Mouse (Mus musculus): ENCODE measurements around the gene Chst11. TPM values are rescaled to one million over a fixed set of nuclear protein-coding genes. Genes with fewer than 3 reads are reported as not detected.

The Chst11 gene
- total RNA-seq, 2 experiments from 2014 or later = 1.1 to 1.8 TPM

GRCm38 (mm10) chr10:83168303-83169056 lies 183.2 kb downstream of the Chst11 start:
- Histone ChIP-seq H3K4me3 (no peak overlapping the region), H3K27ac (no peak overlapping the region)
- intact Hi-C loops (cut with DNase I) = no loop called here
- DNase-seq = no peak
- TF ChIP-seq CTCF (IDR thresholded peaks at IDR 0.05) = no peak

GRCm38 (mm10) chr10:83169554-83169953 lies 184.3 kb downstream of the Chst11 start:
- no peak overlapping the region for H3K27ac ChIP-seq
- no peak overlapping the region for H3K4me3 ChIP-seq
- intact Hi-C loops (cut with DNase I) = no loop called here
- TF ChIP-seq CTCF (IDR thresholded peaks at IDR 0.05) = no peak
- no peak for DNase-seq

GRCm38 (mm10) chr10:83178151-83178550 lies 192.9 kb downstream of the Chst11 start:
- no peak for DNase-seq
- H3K27ac ChIP-seq = no peak overlapping the region

GRCm38 (mm10) chr10:83178661-83179060 lies 193.4 kb downstream of the Chst11 start:
- DNase-seq = no peak
- no peak overlapping the region for H3K4me3 ChIP-seq
- intact Hi-C loops (cut with DNase I) = no loop called here
- no peak for TF ChIP-seq CTCF (IDR thresholded peaks at IDR 0.05)
- H3K27ac ChIP-seq = no peak overlapping the region

More at GRCm38 (mm10) chr10:83178151-83178550, 192.9 kb downstream of the Chst11 start:
- intact Hi-C loops (cut with DNase I) = no loop called here
- H3K4me3 ChIP-seq = no peak overlapping the region
- TF ChIP-seq CTCF (IDR thresholded peaks at IDR 0.05) = no peak

- intact Hi-C loops (cut with DNase I) = loop anchor here (2.0 to 10.0 kb wide), 2 partner anchors 197 to 273 kb away; partner anchors contain the start of gene Chst11
- DNase-seq = peak; percentile 80
- Histone ChIP-seq H3K27ac (peak overlapping the region; percentile 68), H3K4me3 (no peak overlapping the region)
- no peak for TF ChIP-seq CTCF (IDR thresholded peaks at IDR 0.05)
Observed at GRCm38 (mm10) chr10:83181831-83182572, 196.7 kb downstream of the Chst11 start.

GRCm38 (mm10) chr10:83182573-83182960 lies 197.3 kb downstream of the Chst11 start:
- peak; percentile 81 for DNase-seq
- intact Hi-C loops (cut with DNase I) = loop anchor here (2.0 to 10.0 kb wide), 2 partner anchors 198 to 274 kb away; partner anchors contain the start of gene Chst11
- Histone ChIP-seq H3K27ac (peak overlapping the region; percentile 68; the same call in 1 of the 2 replicates), H3K4me3 (no peak overlapping the region)
- TF ChIP-seq CTCF (IDR thresholded peaks at IDR 0.05) = peak; percentile 74

- no peak for TF ChIP-seq CTCF (IDR thresholded peaks at IDR 0.05)
- Histone ChIP-seq H3K27ac (no peak overlapping the region), H3K4me3 (no peak overlapping the region)
- intact Hi-C loops (cut with DNase I) = loop anchor here (2.0 to 10.0 kb wide), 2 partner anchors 199 to 275 kb away; partner anchors contain the start of gene Chst11
- DNase-seq = no peak
Observed at GRCm38 (mm10) chr10:83183634-83184479, 198.6 kb downstream of the Chst11 start.

- H3K27ac ChIP-seq = no peak overlapping the region
- no peak for DNase-seq
- H3K4me3 ChIP-seq = no peak overlapping the region
- intact Hi-C loops (cut with DNase I) = loop anchor here (10.0 kb wide), 1 partner anchor 200 kb away; the partner anchor contains the start of gene Chst11
- no peak for TF ChIP-seq CTCF (IDR thresholded peaks at IDR 0.05)
Observed at GRCm38 (mm10) chr10:83184480-83185069, 199.3 kb downstream of the Chst11 start.

GRCm38 (mm10) chr10:83185121-83185520 lies 199.8 kb downstream of the Chst11 start:
- TF ChIP-seq CTCF (IDR thresholded peaks at IDR 0.05) = no peak
- intact Hi-C loops (cut with DNase I) = loop anchor here (10.0 kb wide), 1 partner anchor 200 kb away; the partner anchor contains the start of gene Chst11
- no peak overlapping the region for H3K4me3 ChIP-seq
- DNase-seq = no peak
- H3K27ac ChIP-seq = no peak overlapping the region

- no peak for TF ChIP-seq CTCF (IDR thresholded peaks at IDR 0.05)
- no peak for DNase-seq
- intact Hi-C loops (cut with DNase I) = loop anchor here (10.0 kb wide), 1 partner anchor 201 kb away; the partner anchor contains the start of gene Chst11
- Histone ChIP-seq H3K4me3 (no peak overlapping the region), H3K27ac (no peak overlapping the region)
Observed at GRCm38 (mm10) chr10:83186167-83186566, 200.9 kb downstream of the Chst11 start.

- DNase-seq = no peak
- intact Hi-C loops (cut with DNase I) = loop anchor here (10.0 kb wide), 1 partner anchor 202 kb away; the partner anchor contains the start of gene Chst11
- no peak overlapping the region for H3K27ac ChIP-seq
- no peak for TF ChIP-seq CTCF (IDR thresholded peaks at IDR 0.05)
- no peak overlapping the region for H3K4me3 ChIP-seq
Observed at GRCm38 (mm10) chr10:83186984-83187383, 201.7 kb downstream of the Chst11 start.

All from gastrocnemius, adult 2 months (tissue).